Mouse (Mus musculus) spleen, adult 2 months (tissue): Measurements from ENCODE around the gene Pate2.

Source experiments
- CTCF ChIP-seq: fragments of 200-500 bp; IDR thresholded peaks from 2 replicates; pipeline ENCODE4 v1.5.1; 2011; ENCODE audit warnings: mild to moderate bottlenecking, inconsistent platforms; ENCODE audit not compliant: insufficient read depth, insufficient read length, insufficient replicate concordance; ENCODE audit errors: extremely low read depth
- POLR2A ChIP-seq: fragments of 200-500 bp; IDR thresholded peaks from 2 replicates; pipeline ENCODE4 v1.6.1; 2011; ENCODE audit warnings: low read depth, low read length, inconsistent platforms

DNA sequence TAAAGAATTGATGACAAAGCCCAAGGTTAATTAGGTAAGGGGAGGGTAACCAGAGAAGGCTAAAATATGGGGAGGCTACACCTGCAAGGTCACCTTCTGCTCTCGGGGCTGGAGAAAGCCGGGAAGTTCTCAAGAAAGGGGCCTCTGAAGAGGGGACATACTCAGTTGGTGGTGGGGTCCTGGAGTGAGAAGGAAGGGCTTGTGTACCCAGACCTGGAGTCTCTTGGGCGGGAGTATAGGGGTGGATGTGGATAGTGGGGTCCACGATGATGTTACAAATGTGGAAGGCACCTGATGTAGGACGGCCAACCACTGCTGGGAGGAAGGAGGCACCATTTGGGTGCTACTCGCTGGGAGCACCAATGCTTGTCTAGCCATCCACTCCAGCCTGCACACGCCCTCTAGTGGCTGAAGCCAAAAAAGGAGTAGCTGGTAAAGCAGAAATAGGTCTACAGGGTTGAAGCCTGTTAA, 46.1 kb upstream of the Pate2 start:
- TF ChIP-seq POLR2A (no peak), CTCF (peak; percentile 60; the same call in 1 of the 2 replicates)
